Mouse (Mus musculus): ENCODE data around the gene Acsl5.

Acsl5 gene

DNA sequence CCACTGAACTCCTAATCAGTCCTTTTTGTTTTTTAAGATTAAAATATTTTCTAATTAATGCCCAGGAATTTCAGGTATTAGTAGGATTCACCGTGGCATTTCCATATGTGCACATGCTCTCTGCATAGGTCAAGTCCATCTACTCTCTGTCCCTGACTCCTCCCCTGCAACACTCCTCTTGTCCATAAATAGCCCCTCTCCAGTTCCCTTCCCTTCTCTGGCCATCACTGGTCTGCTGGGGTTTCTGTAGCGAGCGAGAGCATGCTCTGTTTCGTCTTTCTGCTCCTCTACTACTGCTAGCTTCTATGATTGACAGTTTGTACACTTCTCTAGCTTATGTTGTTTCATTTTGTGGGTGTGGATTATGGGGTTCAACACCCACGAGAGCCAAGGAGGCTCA is 80.0 kb downstream of the Acsl5 start:
- no peak for DNase-seq (ENCODE audit: low read depth)

DNA sequence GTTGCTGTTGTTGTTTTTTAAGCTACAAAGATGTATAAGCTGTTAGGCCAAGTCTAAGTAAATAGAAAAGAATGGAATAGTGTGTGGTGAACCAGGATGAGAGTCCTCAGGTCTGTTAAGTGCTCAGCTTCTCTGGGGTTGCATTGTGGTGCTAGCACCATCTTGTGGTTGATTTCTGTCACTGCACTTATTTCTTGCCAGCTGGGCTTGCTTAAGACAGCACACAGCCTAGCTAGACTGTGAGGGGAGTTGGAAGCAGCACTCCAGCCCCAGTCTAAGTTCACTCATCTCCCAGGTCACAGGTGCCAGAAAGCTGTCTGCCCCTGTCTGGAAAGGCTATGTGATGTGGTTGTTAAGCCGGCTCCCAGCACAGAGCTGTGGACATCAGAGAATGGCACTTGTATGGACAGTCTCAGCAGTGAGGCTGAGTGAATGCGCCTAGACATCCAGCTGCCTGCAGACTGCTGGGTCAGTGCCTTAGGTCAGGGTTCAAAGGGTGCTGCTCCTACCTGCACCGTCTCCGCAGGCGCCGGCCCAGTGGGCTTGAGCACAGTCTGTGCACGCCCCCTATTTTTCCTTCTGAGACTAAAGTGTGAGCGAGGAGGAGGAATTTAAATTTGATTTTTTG is 81.0 kb downstream of the Acsl5 start:
- DNase-seq (ENCODE audit: low read depth), result peak; percentile 86

DNA sequence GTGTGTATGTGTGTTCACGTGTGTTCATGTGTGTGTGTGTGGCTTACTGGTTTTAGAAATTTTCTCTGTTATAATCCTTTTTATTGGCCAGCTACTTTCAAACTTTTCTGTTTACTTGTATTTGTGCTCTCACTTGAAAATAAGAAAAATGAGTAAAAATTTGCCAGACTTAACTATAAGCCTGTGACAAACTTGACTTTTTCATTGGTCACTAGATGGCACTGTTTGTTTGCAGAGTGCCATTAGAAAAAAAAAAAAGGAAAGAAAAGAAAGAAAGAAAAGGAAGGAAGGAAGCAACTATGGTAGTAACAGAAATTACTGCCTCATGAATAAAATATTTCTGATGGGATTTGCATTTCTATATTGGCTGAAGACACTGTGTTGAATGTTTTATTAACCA is 84.1 kb downstream of the Acsl5 start:
- DNase-seq (ENCODE audit: low read depth), result peak; percentile 49

DNA sequence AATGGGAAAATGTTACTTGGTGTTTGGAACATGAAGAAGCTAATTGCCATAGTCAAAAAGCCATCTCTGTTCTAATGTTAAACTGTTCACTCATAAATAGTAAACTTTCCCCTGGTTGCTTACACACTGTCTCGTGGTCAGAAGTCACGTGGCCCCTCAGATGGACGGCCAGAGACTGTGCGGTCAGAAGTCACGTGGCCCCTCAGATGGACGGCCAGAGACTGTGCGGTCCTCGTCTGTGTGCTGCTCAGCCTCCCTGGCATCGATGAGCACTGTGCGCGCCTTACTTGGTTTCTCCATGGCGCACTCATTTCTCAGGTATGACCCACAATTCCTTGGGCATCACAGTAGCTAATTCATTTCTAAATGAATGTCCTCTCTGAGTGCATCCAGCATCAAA is 84.7 kb downstream of the Acsl5 start:
- DNase-seq (ENCODE audit: low read depth), result no peak

DNA sequence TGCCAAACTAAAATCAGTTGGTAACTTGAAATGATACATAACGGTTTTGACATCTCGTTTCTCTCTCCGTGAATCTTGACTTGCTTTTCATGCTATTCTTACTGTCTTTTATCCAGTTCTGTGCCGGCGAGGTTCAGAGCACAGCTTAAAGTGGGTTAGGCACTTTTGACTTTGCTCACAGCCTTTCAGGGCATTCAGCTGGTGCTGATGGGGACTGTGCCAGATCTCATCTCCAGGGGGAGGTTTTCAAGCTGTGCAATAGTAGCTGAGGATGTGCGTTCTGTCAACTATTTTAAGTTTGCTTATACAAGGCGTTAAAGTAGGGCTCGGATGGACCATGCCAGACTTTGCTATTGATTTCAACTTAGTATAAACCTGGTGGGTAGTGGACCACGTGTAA is 85.3 kb downstream of the Acsl5 start:
- no peak for DNase-seq (ENCODE audit: low read depth)

DNA sequence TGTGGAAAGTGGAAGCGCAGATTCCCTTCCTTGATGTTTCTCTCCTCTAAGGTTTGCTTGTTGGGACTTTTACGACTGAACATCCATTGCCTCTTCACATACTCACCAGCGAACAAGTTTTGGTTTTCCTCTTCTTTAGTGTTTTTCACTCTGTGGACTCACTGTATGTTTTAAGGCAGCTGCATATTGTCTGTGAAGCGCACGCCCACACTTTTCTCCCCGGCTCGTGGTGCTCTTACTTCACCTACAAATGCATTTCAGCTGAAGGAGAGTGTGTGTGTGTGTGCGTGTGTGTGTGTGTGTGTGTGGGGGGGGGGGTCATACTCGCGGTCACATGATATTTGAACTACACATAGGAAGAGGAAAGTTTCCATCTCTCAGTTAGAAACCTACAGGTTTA is 85.9 kb downstream of the Acsl5 start:
- DNase-seq (ENCODE audit: low read depth), result no peak

DNA sequence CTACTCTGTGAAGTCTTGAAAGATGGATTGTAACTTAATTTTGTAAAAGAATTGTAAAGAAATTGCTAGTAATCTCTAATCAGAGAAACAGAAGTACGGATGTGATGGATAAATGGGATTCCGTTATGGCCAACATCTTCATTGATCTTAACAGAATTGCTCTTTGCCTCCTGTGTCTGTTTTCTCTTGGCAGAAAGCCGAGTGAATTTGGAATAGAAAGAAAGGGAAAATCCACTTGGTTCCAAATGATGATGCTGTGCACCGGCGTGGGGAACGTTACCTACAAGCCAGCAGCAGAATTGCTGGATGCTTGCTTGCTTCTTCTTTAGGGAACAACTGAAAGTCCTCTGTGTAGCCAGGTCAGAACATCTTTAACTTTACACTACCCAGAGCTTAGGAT is 88.8 kb downstream of the Acsl5 start:
- no peak for DNase-seq (ENCODE audit: low read depth)

DNA sequence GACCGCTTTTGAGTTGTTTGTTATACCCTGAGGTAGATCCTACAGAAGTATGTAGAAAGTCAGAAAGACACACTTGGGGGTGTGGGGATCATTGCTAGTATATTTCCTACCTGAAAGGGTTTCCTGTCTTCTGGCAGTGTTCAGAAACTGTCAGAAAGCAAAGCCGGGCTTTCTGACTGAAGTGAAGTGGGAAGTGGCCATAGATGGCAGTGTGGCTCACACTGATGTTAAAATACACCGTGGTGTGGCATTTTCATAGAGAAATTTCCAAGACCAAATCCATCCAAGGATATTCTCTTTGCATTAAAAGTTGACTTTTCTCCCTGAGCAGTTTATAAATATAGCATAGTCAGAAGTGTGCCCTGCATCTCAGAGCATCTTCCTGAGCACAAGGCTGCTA is 89.6 kb downstream of the Acsl5 start:
- no peak for DNase-seq (ENCODE audit: low read depth)

DNA sequence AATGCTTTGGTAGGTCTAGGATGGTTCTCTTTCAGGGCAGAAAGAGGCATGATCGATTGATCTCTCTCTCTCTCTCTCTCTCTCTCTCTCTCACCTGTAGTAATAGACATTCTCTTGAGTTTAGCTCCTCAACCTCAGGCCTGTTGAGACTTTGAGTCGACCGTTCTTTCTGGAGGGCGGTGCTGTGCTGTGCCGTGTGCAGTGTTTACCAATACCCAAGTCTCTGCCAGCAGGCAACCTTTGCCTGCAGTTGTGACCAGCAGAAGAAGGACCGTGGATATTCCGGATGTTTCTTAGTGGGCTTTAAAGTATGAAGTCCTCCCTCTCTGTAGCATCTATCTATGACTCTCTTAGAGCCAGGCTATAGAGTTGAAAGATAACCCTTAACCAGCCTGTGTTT is 90.7 kb downstream of the Acsl5 start:
- DNase-seq (ENCODE audit: low read depth), result no peak

DNA sequence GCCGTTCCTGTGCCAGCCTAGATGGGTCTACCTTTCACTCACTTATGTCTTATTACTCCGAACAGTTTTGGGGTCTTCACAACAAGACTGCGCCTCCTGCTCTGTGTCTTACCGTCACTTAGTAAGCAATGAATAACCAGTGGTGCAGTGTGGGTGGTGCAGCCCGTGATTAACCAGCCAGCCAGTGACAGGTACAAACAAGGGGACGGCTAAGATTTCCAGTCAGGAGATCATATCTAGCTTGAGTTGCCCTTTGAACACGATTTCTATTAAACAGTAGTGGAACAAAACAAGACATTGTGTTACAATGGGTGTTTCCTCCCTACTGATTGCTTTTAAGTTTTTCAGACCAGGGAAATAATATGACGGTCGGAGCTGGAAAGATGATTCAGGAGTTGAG is 91.5 kb downstream of the Acsl5 start:
- no peak for DNase-seq (ENCODE audit: low read depth)
